Mouse (Mus musculus) erythroblast, adult 5-6 weeks (primary cell): ENCODE data around the gene Gm14698. TPM values are rescaled to one million over a fixed set of nuclear protein-coding genes. Genes with fewer than 3 reads are reported as not detected.
"Not testable (repeated sequence)": the region's sequence is repeated elsewhere in the genome, so short reads cannot be mapped to it uniquely, and the experiment has no call there.

Experiments used
- ATAC-seq: replicated peaks from 2 replicates; pipeline ENCODE4 v1.8.0; 2016; ENCODE audit warnings: moderate number of reproducible peaks, mild to moderate bottlenecking, moderate TSS enrichment, inconsistent platforms; ENCODE audit not compliant: poor library complexity, low FRiP score, severe bottlenecking
- total RNA-seq, 2 experiments: library from RNA; stranded (forward) in 1 of 2; stranded (reverse) in 1 of 2; fragments of 150-400 nt in 1 of 2; fragments of 200-764, 138-1000 nt in 1 of 2; gene quantifications; 2 replicates each; pipeline versions ENCODE4 v1.2.3 to v1.2.4; 2015 to 2017; ENCODE audit warnings: low replicate concordance in 2 of 2

Gene Gm14698
- total RNA-seq (2015; ENCODE audit: low replicate concordance), result 2.7 TPM in 1 of 2 replicates, not detected in the other
- 0.26 and 0.56 TPM in 2 replicates for total RNA-seq (2017; ENCODE audit: low replicate concordance)

DNA sequence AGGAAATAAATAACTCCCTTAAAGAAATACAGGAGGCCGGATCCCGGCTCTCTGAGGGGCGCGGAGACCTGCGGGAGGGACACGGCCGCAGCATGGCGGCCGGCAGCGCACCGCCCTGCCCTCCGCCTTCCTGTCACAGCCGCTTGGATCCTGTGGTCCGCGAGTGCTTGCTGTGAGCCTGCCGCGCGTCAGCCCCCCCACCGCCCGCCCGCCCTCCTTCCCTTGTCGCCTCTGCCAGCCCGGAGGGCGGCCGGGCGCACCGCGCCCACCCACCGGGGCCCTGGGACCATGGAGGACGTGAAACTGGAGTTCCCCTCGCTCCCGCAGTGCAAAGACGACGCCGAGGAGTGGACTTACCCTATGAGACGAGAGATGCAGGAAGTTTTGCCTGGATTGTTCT lies at the start of gene Gm14698:
Gm14698 (plus strand) TSS at position 35 of the 400 bp plus-strand sequence.
- peak; percentile 80 for ATAC-seq

DNA sequence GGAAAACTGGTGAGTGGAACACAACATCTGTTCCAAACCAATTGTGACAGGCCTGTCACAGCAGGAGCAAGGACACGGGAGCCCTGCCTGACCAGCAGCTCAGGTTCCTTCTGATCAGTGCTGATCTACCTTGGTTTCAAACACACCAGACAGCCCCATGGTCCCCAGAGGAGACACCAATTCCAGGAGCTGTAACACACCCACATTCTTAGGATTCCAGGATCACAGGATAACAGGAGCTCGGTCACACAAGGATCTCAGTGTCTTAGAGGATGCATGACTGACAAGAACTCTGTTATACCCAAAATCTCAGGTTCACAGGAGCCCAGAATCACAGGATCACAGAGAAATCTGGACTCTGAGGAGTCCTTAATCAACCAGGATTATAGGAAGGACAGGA lies 444 bp upstream of the Gm14698 start:
- not testable (repeated sequence) for ATAC-seq

DNA sequence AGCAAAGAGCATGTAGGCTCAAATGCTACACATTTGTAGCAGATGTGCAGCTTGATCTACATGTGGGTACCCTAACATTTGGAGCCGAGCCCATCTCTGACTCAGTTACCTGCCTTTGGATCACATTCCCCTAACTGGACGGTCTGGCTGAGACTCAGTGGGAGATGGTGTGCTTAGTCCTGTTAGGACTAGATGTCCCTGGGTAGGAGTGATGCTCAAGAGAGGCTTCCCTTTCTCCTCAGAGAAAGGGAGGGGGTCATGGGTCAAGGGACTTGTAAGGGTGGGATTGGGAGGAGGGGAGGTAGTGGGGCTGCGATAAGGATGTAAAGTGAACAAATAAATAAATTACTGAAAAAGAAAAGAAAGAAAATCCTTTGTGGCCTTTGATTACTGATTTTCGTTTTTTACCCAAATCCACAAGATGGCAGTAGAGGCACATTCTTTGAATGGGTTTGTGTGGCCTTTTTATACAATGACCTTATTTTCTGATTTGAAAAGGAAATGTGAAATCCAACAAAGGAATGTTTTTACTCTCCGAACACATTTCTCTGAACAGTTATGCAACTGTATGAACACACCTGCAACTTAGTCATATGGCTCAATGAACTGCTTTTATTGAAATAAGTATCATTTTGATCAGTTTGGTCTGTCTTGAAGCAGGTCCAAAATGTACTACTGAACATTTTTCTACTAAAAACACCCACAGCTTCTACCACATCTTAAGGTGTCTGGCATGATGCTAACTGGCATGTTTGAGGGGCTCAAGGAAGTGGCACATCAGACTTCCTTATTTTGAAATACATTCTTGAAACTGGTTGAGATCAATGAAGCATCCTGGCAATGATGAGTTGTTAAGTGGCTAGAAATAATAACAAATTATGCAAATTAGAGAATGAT lies 18.9 kb downstream of the Gm14698 start:
- ATAC-seq, result no peak

DNA sequence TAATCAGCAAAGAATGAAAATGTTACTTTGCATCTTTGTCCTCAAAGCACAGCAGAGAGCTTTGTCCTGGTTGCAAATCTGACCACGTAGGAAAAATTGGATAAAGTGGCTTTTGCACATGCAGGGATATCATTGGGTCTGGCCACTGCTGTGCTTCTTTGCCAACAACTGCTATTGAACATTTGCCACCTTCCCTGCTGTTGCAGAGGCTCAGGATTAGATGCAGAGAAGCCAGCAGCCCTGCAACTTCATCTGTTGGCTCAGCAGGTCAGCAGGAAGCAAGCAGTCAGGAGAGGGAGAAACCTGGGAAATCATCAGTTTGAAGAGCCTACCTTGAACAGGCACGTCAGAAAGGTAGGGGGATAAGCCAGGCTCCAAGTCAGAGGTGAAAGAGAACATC lies 44.3 kb downstream of the Gm14698 start:
- ATAC-seq, result no peak

Other genes with a start within 250 kb of the Gm14698 start
- gene Fmr1, start 142.6 kb upstream of the Gm14698 start, total RNA-seq (2015; ENCODE audit: low replicate concordance), result 60.4 and 66.5 TPM in 2 replicates
- gene Fmr1, start 142.6 kb upstream of the Gm14698 start, total RNA-seq (2017; ENCODE audit: low replicate concordance), result 63.2 and 80.2 TPM in 2 replicates
- gene Fmr1nb, start 59.3 kb upstream of the Gm14698 start, total RNA-seq (2015; ENCODE audit: low replicate concordance), result not detected in 2 replicates
- not detected in 2 replicates for gene Fmr1nb, start 59.3 kb upstream of the Gm14698 start, total RNA-seq (2017; ENCODE audit: low replicate concordance)
- gene Gm6812, start 72.0 kb downstream of the Gm14698 start, total RNA-seq (2015; ENCODE audit: low replicate concordance), result not detected in 2 replicates
- gene Gm6812, start 72.0 kb downstream of the Gm14698 start, total RNA-seq (2017; ENCODE audit: low replicate concordance), result not detected in 2 replicates